Mouse (Mus musculus) E14TG2a.4 (cell line): ENCODE measurements around the gene Gatm.
A peak's percentile ranks its signal among the peaks of the same experiment; 100 is the strongest.

Experiments
- H3K27me3 ChIP-seq: 2 replicates; pipeline ENCODE4 v1.6.1; 2014; ENCODE audit warnings: low read length, control low read depth; ENCODE audit not compliant: insufficient read depth
- H3K36me3 ChIP-seq: 2 replicates; pipeline ENCODE4 v1.6.1; 2014; ENCODE audit warnings: low read length, control low read depth; ENCODE audit not compliant: insufficient read depth
- H3K4me1 ChIP-seq: replicated peaks from 2 replicates; pipeline ENCODE4 v1.6.1; 2014; ENCODE audit warnings: low read depth, low read length, control low read depth
- H3K4me3 ChIP-seq: replicated peaks from 2 replicates; pipeline ENCODE4 v1.5.1; 2014; ENCODE audit warnings: mild to moderate bottlenecking, low read length
- H3K9me3 ChIP-seq: 2 replicates; pipeline ENCODE4 v1.6.1; 2014; ENCODE audit warnings: low read length, control low read depth
- CTCF ChIP-seq: conservative IDR thresholded peaks from 2 replicates; pipeline ENCODE4 v1.5.1; 2014; ENCODE audit warnings: low read length
- NANOG ChIP-seq: IDR thresholded peaks from 2 replicates; pipeline ENCODE4 v1.6.1; 2014; ENCODE audit warnings: borderline replicate concordance, low read length, mixed read lengths
- POU5F1 ChIP-seq: IDR thresholded peaks from 2 replicates; pipeline ENCODE4 v1.6.1; 2014; ENCODE audit warnings: low read length, borderline replicate concordance

The Gatm gene

DNA sequence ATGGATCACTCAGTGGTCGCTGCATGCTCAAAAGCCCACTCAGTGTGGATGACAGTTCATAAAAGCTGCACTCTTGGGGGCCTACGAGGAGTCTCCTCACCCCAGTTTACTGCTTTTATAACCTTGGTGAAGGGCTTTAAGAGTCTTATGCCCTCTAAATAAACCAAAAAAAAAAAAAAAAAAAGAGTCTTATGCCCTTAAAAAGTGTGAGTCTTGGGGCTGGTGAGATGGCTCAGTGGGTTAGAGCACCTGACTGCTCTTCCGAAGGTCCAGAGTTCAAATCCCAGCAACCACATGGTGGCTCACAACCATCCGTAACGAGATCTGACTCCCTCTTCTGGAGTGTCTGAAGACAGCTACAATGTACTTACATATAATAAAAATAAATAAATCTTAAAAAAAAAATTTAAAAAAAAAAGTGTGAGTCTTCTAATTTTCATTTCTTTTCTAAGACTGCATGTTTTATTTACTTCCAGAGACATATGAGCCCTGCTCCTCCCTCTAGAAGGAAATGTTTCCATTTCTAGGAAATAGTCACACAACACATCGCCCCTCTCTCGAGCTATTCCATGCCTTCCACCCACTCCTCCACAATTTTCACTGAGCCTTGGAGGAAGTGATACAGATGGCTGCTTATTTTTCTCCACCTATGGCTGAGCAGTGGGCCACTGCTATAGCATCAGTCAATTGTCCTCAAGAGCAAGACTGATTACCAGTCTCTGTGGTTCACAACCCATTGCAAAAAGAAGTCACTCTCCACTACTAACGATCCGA, 10.4 kb upstream of the Gatm start:
- TF ChIP-seq NANOG, result no peak
- no peak for TF ChIP-seq CTCF
- TF ChIP-seq POU5F1, result no peak

GRCm38 (mm10) chr2:122618719-122619118, 7.6 kb upstream of the Gatm start:
- no peak overlapping the region for H3K4me3 ChIP-seq
- no peak for TF ChIP-seq CTCF
- H3K36me3 ChIP-seq, result no peaks in the 10 kb centered on the region
- peaks cover 12% of the 10 kb centered on the region for H3K27me3 ChIP-seq
- H3K4me1 ChIP-seq, result no peaks in the 10 kb centered on the region
- peaks cover 16% of the 10 kb centered on the region for H3K9me3 ChIP-seq

More for the DNA sequence above, 10.4 kb upstream of the Gatm start:
- H3K4me3 ChIP-seq, result no peak overlapping the region
- H3K27me3 ChIP-seq, result no peaks in the 10 kb centered on the region
- no peaks in the 10 kb centered on the region for H3K36me3 ChIP-seq
- H3K9me3 ChIP-seq, result peaks cover 38% of the 10 kb centered on the region
- no peaks in the 10 kb centered on the region for H3K4me1 ChIP-seq

- Histone ChIP-seq H3K9me3 (peaks cover 9% of the 10 kb centered on the region), H3K4me1 (no peaks in the 10 kb centered on the region), H3K4me3 (no peak overlapping the region), H3K36me3 (no peaks in the 10 kb centered on the region), H3K27me3 (peaks cover 17% of the 10 kb centered on the region)
- no peak for TF ChIP-seq POU5F1
- no peak for TF ChIP-seq CTCF
- TF ChIP-seq NANOG, result no peak
Observed at GRCm38 (mm10) chr2:122617792-122618191, 6.7 kb upstream of the Gatm start.

DNA sequence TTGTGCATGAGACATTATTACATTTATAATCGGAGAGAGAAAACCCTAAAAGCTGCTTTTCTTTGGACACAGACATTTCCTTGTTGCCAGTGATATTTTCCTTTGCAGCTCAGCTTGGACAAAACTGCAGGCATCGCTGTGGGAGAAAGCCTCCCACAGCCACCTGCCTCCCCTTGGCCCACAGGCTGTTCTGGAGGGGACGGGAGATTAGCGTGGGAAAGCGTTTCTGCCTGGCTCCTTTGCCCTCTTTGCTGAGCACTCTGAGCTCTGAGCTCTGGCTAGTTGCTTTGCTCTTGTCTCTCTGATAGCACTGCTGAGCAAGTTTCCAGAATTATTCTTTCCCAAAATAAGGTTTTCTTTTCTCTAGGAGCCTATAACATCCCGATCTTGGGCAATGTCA, 5.1 kb upstream of the Gatm start:
- H3K4me1 ChIP-seq, result no peaks in the 10 kb centered on the region
- TF ChIP-seq NANOG (no peak), POU5F1 (no peak), CTCF (no peak)
- H3K4me3 ChIP-seq, result no peak overlapping the region
- peaks cover 32% of the 10 kb centered on the region for H3K27me3 ChIP-seq
- no peaks in the 10 kb centered on the region for H3K36me3 ChIP-seq
- no peaks in the 10 kb centered on the region for H3K9me3 ChIP-seq

DNA sequence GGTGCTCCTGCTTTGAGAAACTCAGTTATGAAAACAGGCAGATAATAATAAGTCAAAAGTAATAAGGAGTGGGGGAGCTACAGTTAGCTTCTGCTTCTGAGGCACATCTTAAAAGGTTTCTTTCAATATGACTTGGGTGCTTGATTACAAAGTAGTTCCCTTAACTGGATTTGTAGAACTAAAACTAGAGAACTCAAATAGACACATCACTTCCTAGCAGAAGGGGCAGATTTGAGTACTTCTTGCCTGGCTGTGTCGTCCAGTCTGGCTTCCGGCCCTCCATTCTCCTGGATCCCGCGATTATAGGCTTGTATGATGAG, 511 bp upstream of the Gatm start:
- Histone ChIP-seq H3K9me3 (no peaks in the 10 kb centered on the region), H3K27me3 (peaks cover 51% of the 10 kb centered on the region), H3K36me3 (no peaks in the 10 kb centered on the region), H3K4me1 (peaks cover 5% of the 10 kb centered on the region), H3K4me3 (0 out of 2 replicates have a peak overlapping the region, but pooled peaks have one; percentile 72)
- TF ChIP-seq POU5F1 (no peak), CTCF (no peak), NANOG (no peak)

DNA sequence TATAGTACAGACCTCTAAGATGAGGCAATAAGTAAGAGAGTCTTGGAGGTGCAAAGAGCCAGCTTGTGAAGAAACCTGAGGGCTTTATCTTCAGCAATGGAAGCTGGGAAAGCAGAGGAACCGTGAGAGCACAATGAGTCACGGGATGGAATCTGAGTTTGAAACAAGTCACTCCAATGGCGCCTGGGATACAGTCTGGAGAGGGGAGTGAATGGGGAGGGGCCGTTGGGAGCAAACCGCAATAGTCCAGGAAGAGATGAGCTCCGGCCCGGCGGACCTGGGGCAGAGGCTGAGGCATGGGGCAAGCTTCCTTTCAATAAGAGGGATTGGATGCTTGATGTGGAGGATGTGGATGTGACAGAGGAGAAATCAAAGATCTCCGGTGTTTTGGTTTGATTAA, 2.3 kb downstream of the Gatm start:
- Histone ChIP-seq H3K4me3 (no peak overlapping the region), H3K27me3 (peaks cover 39% of the 10 kb centered on the region), H3K36me3 (no peaks in the 10 kb centered on the region), H3K9me3 (no peaks in the 10 kb centered on the region), H3K4me1 (peaks cover 5% of the 10 kb centered on the region)
- TF ChIP-seq CTCF, result no peak
- no peak for TF ChIP-seq NANOG
- TF ChIP-seq POU5F1, result no peak

DNA sequence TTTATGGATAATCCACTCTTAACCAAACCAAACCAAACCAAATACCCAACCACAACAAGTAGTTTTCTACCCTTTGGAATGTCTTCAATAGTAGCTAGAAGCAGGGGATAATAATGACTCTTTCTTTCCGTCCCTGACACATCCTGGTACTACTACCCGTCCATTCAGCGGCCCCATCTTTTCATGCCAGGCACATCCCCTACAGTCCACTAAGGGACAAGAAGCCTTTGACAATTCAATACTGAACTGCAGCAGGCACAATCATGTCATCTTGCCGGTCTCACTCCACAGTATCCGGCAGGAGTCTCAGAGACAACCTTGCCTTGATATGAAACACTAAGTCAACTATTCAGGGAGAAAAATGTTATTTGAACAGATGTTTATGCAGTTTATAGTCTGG, 5.3 kb downstream of the Gatm start:
- H3K4me1 ChIP-seq, result peaks cover 4% of the 10 kb centered on the region
- H3K4me3 ChIP-seq, result no peak overlapping the region
- no peaks in the 10 kb centered on the region for H3K9me3 ChIP-seq
- H3K36me3 ChIP-seq, result no peaks in the 10 kb centered on the region
- TF ChIP-seq NANOG (no peak), CTCF (no peak), POU5F1 (no peak)
- H3K27me3 ChIP-seq, result peaks cover 15% of the 10 kb centered on the region

- Histone ChIP-seq H3K4me3 (no peak overlapping the region), H3K36me3 (no peaks in the 10 kb centered on the region), H3K27me3 (no peaks in the 10 kb centered on the region), H3K9me3 (no peaks in the 10 kb centered on the region), H3K4me1 (no peaks in the 10 kb centered on the region)
- no peak for TF ChIP-seq POU5F1
- no peak for TF ChIP-seq CTCF
- TF ChIP-seq NANOG, result no peak
Observed at GRCm38 (mm10) chr2:122601354-122601753, 9.7 kb downstream of the Gatm start.

DNA sequence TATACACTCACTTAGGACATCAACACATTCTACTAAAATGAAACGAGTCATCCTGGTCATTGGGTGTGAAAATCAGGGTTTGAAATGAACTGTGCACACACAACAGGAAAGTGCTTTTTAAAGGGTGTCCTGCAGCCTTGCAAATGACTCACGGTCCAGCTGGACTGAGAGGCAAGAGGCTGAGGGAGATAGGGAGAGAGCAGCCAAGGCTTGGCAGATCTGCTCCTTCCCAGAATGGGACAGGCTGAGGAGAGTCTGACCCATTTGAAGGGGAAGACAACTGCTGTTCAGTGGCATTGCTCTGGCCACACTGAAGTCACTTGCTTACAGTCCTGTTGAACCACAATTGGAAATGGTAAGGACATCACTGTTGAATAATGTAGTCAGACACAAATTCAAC, 11.4 kb downstream of the Gatm start:
- TF ChIP-seq POU5F1, result no peak
- no peak for TF ChIP-seq CTCF
- TF ChIP-seq NANOG, result no peak
- Histone ChIP-seq H3K36me3 (no peaks in the 10 kb centered on the region), H3K4me1 (no peaks in the 10 kb centered on the region), H3K9me3 (no peaks in the 10 kb centered on the region), H3K4me3 (no peak overlapping the region), H3K27me3 (no peaks in the 10 kb centered on the region)
